9 mouse cellular contexts compared by ENCODE assay signal in the genomic region with DNA sequence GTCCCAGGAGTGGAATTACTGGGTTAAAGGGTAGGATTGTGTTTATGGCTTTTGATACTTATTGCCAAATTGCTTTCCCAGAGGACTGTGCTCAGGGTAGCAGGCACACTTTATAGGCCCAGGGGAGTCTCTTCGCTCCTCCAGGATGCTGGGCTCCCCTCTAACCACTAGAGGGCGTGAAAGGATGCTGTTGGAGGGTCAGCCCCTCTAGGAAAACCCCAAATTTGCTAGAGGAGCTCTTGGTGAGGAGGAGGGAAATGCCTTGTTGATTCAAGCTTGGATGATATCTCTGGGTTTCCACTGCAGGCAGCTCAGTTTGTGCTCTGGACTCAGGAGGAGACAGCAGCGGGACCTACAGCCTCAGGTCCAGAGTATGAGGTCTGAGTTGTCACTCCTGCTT. TPM values are rescaled to one million over a fixed set of nuclear protein-coding genes. Genes with fewer than 3 reads are reported as not detected.
A peak's percentile ranks its signal among the peaks of the same experiment; 100 is the strongest.
DNase-seq lines count a peak whose midpoint lies in the region; ATAC-seq and TF ChIP-seq lines count a peak whose summit lies in the region.
"Had no signal": no experiment of that assay in that cellular context is flagged by ENCODE, and none has a peak within 500 bp of the region (broad histone marks: within the 10 kb centered on the region; RNA-seq: fewer than 3 reads in every experiment).

No protein-coding gene starts in this region.

- WGBS in kidney, embryonic 14.5 days = 22% methylated on average over 3 of the region's 3 CpGs

- no peak for ATAC-seq in kidney, embryonic 14.5 days (ENCODE audit: low FRiP score, low TSS enrichment)

- no peak overlapping the region for H3K27ac ChIP-seq in kidney, embryonic 14.5 days (ENCODE audit: low read depth, low read length)
- H3K27ac ChIP-seq: embryonic facial prominence, embryonic 15.5 days had no signal

- H3K4me1 ChIP-seq in kidney, embryonic 14.5 days (ENCODE audit: control insufficient read depth, insufficient read depth, low read length) = no peaks in the 10 kb centered on the region
- peaks cover 40% of the 10 kb centered on the region for H3K4me1 ChIP-seq in E14TG2a.4 (replicated peaks; ENCODE audit: low read depth, low read length)

- H3K9ac ChIP-seq in kidney, embryonic 14.5 days (ENCODE audit: low read depth, low read length) = no peak overlapping the region
- H3K9ac ChIP-seq: embryonic facial prominence, embryonic 15.5 days had no signal

- DNase-seq in kidney, adult 9 months = peak; percentile 11
- DNase-seq in adipocyte (ENCODE audit: low spot score) = peak; percentile 21
- peak; percentile 53 to 54 for DNase-seq in layer of hippocampus, postnatal 10 days (ENCODE audit: low spot score in 2 of 2)
- DNase-seq in ovary, postnatal 14 days (ENCODE audit: low spot score) = peak; percentile 44
- no peak for DNase-seq in gastrocnemius, postnatal 14 days

- no peaks in the 10 kb centered on the region for H3K9me3 ChIP-seq in kidney, embryonic 14.5 days (ENCODE audit: control insufficient read depth, low read length)
- H3K9me3 ChIP-seq in E14TG2a.4 (ENCODE audit: low read length) = no peaks in the 10 kb centered on the region
- H3K9me3 ChIP-seq: embryonic facial prominence, embryonic 15.5 days had no signal

- no peaks in the 10 kb centered on the region for H3K27me3 ChIP-seq in kidney, embryonic 14.5 days (ENCODE audit: control insufficient read depth, insufficient read depth, low read length)
- peaks cover 12% of the 10 kb centered on the region for H3K27me3 ChIP-seq in E14TG2a.4 (ENCODE audit: insufficient read depth, low read length)
- H3K27me3 ChIP-seq: embryonic facial prominence, embryonic 15.5 days had no signal

- no peak overlapping the region for H3K4me3 ChIP-seq in kidney, embryonic 14.5 days (ENCODE audit: low read length)
- H3K4me3 ChIP-seq in E14TG2a.4 (replicated peaks; ENCODE audit: low read length) = no peak overlapping the region
- H3K4me3 ChIP-seq: embryonic facial prominence, embryonic 15.5 days had no signal

- TF ChIP-seq CTCF in E14TG2a.4 (conservative IDR thresholded peaks at IDR 0.05; ENCODE audit: low read length) = peak; percentile 93

- no peaks in the 10 kb centered on the region for H3K36me3 ChIP-seq in kidney, embryonic 14.5 days (ENCODE audit: control insufficient read depth, insufficient read depth, low read length)
- no peaks in the 10 kb centered on the region for H3K36me3 ChIP-seq in E14TG2a.4 (ENCODE audit: insufficient read depth, low read length)
- H3K36me3 ChIP-seq: embryonic facial prominence, embryonic 15.5 days had no signal

- intact Hi-C loops in gastrocnemius, postnatal 14 days (cut with DNase I; ENCODE audit: low total_unique reads) = no loop called here

- H3K4me2 ChIP-seq in kidney, embryonic 14.5 days (replicated peaks; ENCODE audit: low read depth, low read length) = no peak overlapping the region
- H3K4me2 ChIP-seq: embryonic facial prominence, embryonic 15.5 days had no signal

RNA-seq across cellular contexts. Expression of a gene that starts 58.8 kb away (rescaled TPM):
- 1.3 and 1.4 TPM in 2 replicates for polyA plus RNA-seq in kidney, embryonic 14.5 days (2014; fragmentation: Nextera tagmentation; extraction: Ambion mirVana)
- 1 to 10 TPM; 7.0 to 8.9 TPM for total RNA-seq in layer of hippocampus, postnatal 10 days (2021)
- total RNA-seq in gastrocnemius, postnatal 14 days (2021) = 1 to 10 TPM; 1.4 to 1.7 TPM
- polyA plus RNA-seq: liver, embryonic 16.5 days had no signal
